Mouse (Mus musculus) hindbrain, embryonic 15.5 days (tissue): ENCODE measurements around the gene Ccr4. TPM values are rescaled to one million over a fixed set of nuclear protein-coding genes. Genes with fewer than 3 reads are reported as not detected.

ENCODE experiments used
- polyA plus RNA-seq: library from polyadenylated mRNA; unstranded; fragments of >200 nt; fragmentation: Nextera tagmentation; extraction: Ambion mirVana; gene quantifications from 2 replicates; pipeline ENCODE4 v1.2.1, GENCODE M21; 2015

Ccr4 gene
- polyA plus RNA-seq, 1 experiment from 2014 or later = not detected

Other genes starting within 250 kb of the Ccr4 start
- not detected in 2 replicates for gene Bcl2a1c, start 174.8 kb downstream of the Ccr4 start, polyA plus RNA-seq
- gene Crtap, start 114.2 kb downstream of the Ccr4 start, polyA plus RNA-seq = 31.3 and 32.0 TPM in 2 replicates
- gene Glb1, start 103.8 kb downstream of the Ccr4 start, polyA plus RNA-seq = 31.7 and 32.2 TPM in 2 replicates
- 10.1 and 10.6 TPM in 2 replicates for gene Tmppe, start 103.8 kb downstream of the Ccr4 start, polyA plus RNA-seq
- gene C130032M10Rik, start 10.8 kb upstream of the Ccr4 start, polyA plus RNA-seq = not detected in 2 replicates
- gene Trim71, start 59.5 kb upstream of the Ccr4 start, polyA plus RNA-seq = 0.26 and 0.32 TPM in 2 replicates
- gene Cnot10, start 135.3 kb upstream of the Ccr4 start, polyA plus RNA-seq = 50.2 and 53.2 TPM in 2 replicates
- 139 and 140 TPM in 2 replicates for gene Dync1li1, start 183.9 kb upstream of the Ccr4 start, polyA plus RNA-seq
- gene Cmtm6, start 226.2 kb upstream of the Ccr4 start, polyA plus RNA-seq = 18.0 and 20.9 TPM in 2 replicates